Mouse (Mus musculus) urinary bladder, postnatal 10 days (tissue): Measurements from ENCODE around the gene Btk.
"Not testable (repeated sequence)": the region's sequence is repeated elsewhere in the genome, so short reads cannot be mapped to it uniquely, and the experiment has no call there.

Experiments
- DNase-seq: peaks from one replicate; pipeline ENCODE4 v3.0.0; 2022; ENCODE audit warnings: low spot score

The Btk gene

DNA sequence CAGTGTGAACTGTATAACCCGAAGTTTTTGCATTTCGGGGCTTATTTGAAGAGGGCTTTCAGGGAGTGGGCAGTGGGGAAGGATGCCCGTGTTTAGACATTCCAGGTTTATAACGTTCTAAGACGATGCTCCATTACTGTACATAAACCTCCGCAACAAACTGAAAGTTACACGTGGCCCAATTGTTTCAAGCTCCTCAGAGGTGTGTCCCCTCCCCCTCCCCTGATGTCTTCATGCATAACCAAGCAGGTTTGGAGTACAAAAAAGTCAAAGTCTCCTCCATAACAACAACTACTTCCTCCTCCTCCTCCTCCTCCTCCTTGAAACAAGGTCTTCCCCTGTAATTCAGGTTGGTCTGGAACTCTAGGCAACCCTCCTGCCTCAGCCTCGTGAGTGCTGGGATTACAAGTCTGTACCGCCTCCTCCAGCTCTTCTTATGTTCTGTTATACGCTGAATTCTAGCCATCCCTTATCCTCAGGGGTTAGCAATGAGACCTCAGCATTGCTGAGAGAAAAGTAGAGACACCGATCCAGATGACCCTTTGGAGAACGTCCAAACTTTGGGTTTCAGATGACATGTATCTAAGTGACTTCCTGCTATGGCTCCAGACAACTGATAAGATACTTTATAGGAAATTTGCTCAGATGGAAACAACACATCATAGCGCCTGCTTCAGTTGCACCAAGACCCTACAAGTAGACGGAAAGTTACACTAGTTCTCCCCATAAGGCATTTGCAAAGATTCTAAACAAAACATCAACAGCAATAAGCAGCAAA lies 2.7 kb downstream of the Btk start:
- DNase-seq = no peak

GRCm38 (mm10) chrX:134577896-134578295 lies 5.5 kb downstream of the Btk start:
- no peak for DNase-seq

DNA sequence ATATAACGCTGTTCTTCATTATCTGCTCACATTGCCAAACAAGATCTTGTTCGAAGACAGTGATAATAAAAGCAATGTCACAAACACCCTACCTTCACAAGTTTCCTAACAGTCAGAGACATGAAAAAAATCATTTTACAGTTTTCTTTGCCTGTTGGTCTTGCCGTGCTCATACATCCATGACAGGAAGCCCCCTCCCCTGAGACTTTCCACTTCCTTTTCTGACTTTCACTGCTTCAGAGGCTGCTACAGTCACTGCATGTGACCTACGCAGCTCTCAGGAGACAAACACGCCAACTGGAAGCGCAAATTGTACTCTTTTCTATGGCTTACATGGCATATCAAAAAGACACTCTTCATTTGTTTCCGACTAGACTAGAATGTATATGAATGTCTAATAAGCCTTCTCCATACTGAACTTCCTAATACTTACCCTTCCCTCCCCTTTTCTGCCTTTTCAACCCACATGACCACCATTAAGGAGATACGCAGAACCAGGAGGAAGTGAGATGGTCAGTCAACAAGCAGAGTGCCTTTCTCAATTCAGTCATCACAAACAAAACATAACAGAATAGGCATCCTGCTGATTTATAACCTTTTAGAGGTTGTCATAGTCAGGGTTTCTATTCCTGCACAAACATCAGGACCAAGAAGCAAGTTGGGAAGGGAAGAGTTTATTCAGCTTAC lies 16.7 kb downstream of the Btk start:
- DNase-seq = no peak

GRCm38 (mm10) chrX:134564326-134564725 lies 19.0 kb downstream of the Btk start:
- no peak for DNase-seq

DNA sequence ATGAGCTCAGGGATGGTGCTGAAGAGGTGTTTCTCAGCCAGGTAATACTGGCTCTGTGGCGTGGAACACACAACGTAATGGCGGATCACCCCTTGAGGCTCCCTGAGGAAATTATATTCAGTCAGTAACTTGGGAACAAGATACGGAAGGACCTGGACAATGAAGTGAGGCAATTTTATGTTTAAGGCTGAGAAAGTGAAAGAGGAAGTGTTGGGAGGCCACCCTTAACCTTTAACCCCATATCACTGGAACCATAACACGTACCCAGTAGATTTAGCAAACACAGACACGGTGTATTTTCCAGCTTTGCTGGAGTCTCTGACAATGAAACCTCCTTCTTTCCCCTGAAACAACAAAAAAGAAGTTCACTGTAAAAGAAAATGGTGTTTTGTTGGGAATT lies 28.9 kb downstream of the Btk start:
- DNase-seq = no peak

- no peak for DNase-seq
These were observed 30.0 kb downstream of the Btk start for GRCm38 (mm10) chrX:134553326-134553725.

GRCm38 (mm10) chrX:134550903-134551302 lies 32.5 kb downstream of the Btk start:
- DNase-seq = no peak

GRCm38 (mm10) chrX:134547330-134547729 lies 36.0 kb downstream of the Btk start:
- no peak for DNase-seq

GRCm38 (mm10) chrX:134541955-134542308 lies 41.4 kb downstream of the Btk start:
- DNase-seq = no peak

DNA sequence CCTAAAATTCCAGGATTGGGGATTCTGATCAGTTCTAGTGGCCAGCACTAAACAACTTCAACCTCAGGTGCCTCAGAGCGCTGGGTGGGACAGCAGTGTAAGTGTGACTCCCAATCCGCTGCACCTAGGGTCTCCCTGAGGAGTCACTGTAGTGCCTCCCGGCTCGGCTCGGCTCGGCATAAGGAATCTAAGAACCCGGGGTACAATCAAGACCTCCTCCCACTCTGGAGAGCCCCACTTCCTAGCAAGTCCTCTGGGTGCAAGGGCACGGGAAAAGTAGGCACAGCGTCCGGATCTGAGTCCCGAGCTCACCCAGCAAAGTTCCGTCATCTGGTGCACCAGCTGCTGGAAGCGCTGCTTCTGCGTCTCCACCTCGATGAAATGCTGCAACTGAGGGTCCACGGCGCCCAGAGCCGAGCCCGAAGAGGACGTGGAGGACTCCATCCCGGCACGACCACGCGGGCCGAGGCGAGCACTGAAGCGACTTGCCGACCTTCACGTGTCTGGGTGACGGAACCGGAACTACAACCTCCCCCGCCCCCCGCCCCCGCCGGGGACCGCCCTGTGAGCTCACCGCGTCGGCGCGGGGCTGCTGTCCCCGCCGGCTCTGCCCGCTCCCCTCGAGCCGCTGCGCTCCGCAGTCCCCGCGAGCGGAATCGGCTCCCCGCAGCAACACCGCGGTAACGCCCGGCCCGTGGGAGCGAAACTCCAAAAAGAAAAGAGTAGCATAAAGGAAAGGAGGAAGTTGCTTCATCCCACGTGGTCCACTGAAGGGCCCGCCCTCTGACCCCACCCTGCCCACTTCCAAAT lies 42.0 kb downstream of the Btk start, which contains the start of gene Timm8a1:
Gene Timm8a1, minus strand, starts transcription at position 721 of the 810 bp plus-strand sequence.
- DNase-seq = peak; percentile 8

DNA sequence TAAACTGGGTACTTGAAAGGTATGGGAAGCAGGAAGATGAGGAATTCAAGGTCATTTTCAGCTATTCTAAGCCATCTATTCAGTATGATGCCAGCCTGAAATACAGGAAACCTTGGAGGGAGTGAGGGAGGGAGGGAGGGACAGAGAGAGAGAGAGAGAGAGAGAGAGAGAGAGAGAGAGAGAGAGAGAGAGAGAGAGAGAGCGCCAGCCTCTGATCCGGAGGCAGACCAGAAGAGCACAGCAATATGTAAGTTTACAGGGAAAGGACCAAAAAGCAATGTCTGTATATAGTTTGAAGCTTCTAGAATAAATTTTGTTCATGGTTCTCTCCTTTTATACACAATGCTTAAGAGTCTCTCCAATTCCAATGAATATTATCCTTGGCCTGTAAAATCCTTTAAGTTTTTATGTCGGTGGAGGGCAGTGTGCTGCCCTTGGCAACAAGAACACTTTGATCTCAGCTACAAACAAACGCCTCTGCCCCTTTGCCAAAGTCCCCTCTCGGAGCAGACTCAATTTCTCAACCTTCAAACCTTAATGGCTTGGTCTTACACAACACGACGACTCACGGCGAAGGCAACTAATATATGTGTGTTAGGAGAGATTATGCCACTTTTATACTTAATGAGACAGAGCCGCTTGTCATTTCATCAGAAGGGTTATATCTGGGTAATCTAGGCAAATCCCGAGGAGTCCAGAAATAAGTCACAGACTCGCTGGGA lies 42.8 kb downstream of the Btk start:
- DNase-seq = no peak

DNA sequence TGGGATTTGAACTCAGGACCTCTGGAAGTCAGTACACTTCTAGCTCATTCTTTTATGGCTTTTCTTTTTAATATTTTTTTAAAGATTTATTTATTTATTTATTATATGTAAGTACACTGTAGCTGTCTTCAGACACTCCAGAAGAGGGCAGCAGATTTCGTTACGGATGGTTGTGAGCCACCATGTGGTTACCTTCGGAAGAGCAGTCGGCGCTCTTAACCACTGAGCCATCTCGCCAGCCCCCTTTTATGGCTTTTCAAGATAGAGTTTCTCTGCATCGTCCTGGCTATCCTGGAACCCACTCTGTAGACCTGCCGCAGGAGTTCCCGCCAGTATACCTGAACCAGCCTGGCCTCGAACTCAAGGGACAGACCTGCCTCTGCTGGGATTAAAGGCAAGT lies 43.6 kb downstream of the Btk start:
- DNase-seq = not testable (repeated sequence)

- DNase-seq = no peak
These were observed 50.0 kb downstream of the Btk start for GRCm38 (mm10) chrX:134533346-134533745.

- no peak for DNase-seq
These were observed 58.1 kb downstream of the Btk start for GRCm38 (mm10) chrX:134525260-134525659.

DNA sequence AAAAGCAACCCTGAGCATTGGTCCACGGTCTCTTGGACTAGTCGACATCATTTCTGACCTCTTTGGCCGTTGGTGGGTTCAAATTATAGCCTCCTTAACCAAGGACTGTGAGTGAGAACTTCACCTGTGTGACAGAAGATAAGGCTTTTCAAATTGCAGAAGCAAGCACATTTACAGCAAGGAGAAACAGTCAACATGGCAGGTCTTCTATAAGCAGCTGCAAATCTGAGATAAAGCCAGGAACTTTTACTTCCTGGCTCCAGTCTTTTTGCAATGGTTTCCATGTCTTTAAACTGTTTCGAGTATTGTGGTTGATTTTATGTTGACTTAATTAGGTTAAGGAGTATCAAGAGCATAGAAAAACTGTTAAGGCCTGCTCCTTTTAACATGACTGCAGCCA lies 59.6 kb downstream of the Btk start:
- DNase-seq = no peak

- DNase-seq = no peak
These were observed 73.9 kb downstream of the Btk start for GRCm38 (mm10) chrX:134509473-134509872.

DNA sequence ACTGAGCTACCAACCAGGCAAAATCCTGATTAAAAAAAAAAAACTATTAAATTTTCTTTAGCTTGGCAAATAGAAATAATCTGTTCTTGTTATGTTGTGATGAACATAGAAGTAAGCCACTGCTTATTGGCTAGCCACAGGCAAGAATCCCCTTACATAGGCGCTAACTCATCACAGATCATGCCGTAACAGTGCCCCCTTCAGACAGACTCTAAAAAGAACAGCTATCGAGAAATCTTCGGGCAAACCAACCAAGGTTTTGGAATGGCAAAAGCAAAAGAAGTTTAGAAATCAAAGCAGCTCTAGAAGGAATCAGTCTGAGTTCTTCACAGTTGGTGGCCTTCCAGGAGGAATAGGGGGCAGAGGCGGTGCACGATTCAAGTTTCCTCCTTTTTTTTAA lies 75.4 kb downstream of the Btk start:
- DNase-seq = no peak

- no peak for DNase-seq
These were observed 82.7 kb downstream of the Btk start for GRCm38 (mm10) chrX:134500651-134501050.
